Mouse (Mus musculus): Measurements from ENCODE around the gene Trmt5.
A peak's percentile ranks its signal among the peaks of the same experiment; 100 is the strongest.

Gene Trmt5

DNA sequence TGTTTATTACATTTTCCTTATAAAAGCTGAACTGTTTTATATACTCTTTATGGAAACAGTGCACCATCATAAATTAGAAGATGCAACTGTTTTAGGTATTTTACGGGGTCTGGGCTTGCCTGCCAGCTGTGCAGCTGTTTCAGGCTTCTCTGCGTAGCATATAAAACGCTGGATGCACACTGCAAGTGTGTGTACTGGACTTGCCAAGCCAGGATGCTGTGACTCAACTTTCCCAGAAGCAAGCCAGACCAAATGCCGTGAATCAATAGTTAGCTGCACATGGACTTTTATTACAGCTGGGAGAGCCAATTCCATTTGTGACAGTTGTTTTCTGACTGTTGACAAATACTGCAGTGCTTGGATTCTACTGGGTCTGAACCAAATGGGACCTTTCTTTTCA is 16.6 kb downstream of the Trmt5 start:
- peak; percentile 52 for DNase-seq (ENCODE audit: low read depth, low spot score)

DNA sequence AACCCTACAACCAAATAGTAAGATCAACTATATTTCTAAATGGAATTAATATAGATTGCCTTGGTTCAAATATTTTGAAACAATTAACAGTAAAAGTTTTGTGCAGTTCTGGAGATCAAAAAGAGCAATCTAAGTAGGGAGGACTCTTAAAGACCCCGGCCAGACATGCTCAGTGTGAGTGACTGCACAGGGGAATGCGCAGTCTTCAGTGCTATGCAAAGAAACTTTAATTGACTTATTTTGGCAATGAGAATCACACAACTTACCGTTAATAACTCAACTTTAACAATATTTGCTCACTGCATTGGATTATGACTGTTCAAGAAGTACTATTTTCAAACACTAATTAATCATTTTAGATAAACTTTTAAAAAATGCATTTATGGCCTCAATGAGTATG is 17.0 kb downstream of the Trmt5 start:
- peak; percentile 21 for DNase-seq (ENCODE audit: low read depth, low spot score)

DNA sequence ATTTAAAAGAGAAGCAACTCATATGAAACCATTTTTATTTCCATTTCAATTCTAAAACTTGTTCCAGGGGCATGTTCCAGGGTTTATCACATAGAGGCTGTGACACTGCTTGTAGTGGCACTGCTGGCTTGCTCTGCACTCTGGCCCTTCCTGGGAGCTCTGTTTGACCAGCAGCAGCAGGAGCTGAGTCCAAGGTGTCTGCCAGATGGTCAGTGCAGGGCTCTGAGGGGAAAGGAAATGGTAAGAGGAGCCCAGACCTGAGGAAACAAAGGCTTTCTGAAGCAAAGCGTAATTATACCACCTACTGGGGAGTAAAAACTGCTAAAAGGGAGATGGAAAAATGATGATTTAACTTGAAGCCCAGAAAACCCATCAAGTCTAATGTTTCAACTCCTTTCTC is 18.0 kb downstream of the Trmt5 start:
- DNase-seq (ENCODE audit: low read depth, low spot score) = peak; percentile 31

DNA sequence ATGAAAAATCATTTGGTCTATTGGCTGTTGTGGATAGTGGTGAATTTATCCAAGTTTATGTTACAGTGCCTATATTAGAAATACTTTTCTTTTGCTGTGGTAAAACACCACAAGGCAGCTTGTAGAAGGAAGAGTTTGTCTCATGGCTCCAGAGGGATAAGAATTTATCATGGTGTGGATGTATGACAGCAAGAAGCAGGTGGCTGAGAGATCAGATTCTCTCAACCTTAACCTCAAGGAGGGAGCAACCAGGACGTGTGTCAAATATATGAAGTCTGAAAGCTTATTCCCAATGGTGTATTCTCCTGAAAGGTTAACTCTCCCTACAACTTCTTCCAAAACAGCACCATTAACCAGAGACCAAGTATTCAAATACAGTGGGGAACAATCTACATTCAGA is 19.9 kb downstream of the Trmt5 start:
- no peak for DNase-seq (ENCODE audit: low read depth, low spot score)

DNA sequence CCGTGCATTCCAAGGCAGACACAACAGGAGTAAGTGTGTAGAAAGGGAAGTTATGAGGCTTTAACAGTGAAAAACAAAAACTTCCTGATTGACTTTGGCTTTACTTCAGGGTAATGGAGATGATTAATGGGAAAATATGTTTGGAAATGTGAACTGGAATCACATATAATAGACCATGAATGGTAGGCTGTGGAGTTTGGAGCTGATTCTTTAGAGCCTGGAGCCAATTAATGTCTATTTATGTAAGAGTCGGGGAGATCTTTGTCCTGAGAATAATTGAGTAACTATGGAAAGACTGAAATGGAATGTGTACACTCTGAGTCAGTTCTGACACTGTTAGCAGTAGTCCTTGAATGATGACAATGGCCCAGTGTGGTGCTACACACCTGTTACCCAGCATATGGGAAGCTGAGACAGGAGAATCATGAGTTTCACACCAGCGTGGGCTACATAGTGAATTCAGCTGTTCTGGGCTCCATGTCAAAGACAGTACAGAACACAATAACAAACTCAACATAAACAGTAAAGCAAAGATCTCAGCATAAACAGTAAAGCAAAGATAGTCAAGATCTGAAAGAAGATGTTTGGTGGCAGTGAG is 21.0 kb downstream of the Trmt5 start:
- DNase-seq (ENCODE audit: low read depth, low spot score) = no peak

DNA sequence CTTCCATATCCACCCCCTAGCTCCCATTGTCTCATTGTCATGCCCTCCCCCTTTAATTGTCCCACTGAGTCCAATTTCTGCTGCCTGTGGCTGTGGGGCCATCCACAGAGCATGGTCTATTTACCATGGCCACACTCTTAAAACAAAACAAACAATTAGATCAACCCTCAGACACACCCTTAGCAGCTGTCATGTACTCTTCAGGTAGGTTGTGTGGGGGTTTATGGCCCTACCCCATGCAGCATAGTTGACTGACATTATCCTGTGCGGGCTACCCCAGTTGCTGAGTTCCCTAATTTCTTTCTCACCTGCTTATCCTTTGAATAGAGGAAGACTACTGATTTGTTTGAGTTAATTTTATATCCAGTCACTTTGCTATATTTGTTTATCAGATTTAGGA is 26.2 kb downstream of the Trmt5 start:
- no peak for DNase-seq (ENCODE audit: low read depth, low spot score)

DNA sequence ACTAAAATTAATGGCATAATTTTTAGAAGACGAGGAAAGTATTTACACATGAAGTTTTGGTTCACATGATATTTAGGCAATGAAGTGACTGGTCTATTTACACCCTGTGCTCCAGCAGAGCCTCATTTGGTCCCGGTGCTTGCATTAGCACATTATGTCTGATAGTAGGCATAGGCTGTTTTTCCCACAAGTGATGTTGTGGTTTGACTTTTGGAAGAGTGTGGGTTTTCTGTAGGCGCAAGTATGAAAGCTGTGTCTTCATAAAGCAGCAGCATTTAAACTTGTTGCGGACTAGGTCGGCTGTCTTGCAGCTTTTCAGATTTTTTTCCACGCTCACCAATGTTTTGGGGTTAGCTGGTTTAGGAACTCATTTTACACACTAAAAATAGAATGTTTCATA is 27.2 kb downstream of the Trmt5 start:
- no peak for DNase-seq (ENCODE audit: low read depth, low spot score)

DNA sequence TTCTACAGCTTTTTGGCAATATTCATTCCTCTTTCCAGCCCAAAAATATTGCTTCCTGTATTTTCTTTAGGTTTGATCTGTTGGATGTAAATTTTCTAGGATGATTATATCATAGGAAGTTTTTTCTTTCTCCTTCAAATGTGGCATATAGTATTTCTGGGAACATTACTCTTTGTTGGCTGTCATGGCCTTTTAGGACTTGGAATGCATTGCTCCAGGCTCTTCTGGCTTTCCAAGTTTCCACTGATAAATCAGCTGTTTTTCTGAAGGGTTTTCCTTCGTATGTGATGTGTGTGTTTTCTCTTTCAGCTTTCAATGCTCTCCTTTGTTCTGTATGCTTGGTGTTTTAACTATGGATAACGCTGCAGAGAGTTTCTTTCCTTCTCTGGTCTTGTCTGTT is 31.5 kb downstream of the Trmt5 start:
- no peak for DNase-seq (ENCODE audit: low read depth, low spot score)

DNA sequence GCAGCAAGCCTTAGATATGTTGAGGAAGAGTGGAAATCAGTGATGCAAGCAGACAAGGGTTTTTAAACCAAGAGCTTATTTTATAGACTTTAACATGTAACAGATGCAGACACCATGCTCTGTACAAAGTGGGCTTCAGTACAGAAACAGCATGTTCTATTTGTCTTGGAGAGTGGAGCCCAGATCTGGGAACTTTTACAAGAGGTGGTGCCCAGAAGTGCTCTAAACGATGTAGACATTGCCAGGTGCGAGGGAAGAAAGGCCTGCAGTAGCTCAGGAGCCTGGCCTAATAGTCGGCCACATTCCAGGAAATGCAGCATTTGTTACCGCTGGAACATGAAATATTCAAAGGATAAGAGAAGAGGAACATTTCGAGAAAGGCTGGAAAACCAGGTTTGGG is 40.8 kb downstream of the Trmt5 start:
- peak; percentile 54 for DNase-seq (ENCODE audit: low read depth, low spot score)

DNA sequence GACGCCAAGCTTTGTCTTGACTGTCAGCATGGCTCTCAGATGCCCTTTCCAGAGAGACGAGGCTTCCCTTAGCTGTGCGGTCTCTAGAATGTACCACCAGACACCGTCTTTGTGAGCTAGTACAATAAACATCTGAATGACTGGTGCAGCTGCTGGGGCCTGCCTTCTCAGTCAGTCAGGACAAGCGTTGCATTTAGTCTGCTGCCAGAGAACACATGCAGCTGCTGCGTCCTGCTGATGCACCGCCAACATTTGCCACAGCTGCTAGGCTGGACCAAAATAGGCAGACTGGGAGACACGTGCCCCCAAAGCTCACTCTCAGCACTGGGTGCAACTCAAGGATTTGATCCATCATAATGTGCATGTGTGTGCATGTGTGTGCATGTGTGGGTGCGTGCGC is 44.5 kb downstream of the Trmt5 start:
- DNase-seq (ENCODE audit: low read depth, low spot score) = peak; percentile 21

DNA sequence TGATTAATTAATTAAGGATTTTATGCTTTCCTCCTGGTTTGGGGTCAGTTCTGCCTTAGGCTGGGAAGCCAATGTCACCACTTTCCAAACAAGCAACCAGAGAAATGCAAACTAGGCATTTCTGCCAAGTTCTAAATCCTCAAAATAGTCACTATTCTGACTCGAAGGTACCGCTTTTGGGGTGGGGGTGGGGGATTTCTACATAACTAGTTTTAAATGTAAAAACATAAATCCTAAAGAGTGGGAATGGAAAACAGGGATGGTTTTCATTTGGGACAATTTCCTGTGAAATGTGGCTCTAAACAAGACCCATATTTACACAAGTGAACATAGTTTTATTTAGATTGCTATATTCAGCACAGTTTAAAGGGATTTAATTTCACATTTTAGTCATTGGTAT is 53.9 kb downstream of the Trmt5 start:
- peak; percentile 69 for DNase-seq (ENCODE audit: low read depth, low spot score)

DNA sequence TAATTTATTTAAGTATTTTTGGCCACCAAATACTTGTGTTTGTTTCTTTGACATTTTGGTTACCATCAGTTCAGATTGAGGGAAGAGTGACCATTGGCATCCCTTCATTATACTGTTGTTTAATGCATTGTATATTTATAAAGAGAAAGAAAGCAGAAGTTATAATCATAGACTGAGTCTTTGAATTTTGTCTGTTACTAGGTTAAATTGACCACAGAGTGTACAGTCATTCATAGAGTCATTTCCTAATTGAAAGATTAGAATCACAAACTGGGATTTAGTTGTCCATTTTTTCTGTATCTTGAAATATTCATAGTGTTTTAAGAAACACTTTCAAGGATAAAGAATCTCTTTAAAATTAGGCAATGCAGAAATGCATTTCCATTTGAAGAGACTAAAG is 55.0 kb downstream of the Trmt5 start:
- DNase-seq (ENCODE audit: low read depth, low spot score) = no peak

DNA sequence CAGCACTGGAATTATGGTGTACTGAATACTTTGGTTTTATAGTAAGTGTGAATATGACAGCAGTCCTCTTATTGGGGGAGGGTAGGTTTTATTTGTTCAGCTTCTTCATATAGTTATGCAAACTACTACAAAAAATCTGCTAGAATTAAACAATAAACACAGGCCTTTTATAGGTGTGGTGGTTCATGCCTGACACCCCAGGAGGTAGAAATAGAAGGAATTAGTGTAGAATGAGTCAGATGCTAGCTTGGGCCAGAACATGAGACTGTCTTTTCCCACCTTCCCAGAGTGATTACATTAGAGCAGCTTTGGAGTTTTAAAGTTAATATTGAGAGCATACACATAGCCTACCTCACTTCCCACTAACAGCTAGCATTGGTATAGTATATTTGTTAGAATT is 56.3 kb downstream of the Trmt5 start:
- no peak for DNase-seq (ENCODE audit: low read depth, low spot score)

Data from forelimb bud, embryonic 11.5 days (tissue).